Mouse (Mus musculus) embryonic facial prominence, embryonic 14.5 days (tissue): ENCODE results near the gene 1700016K19Rik. TPM values are rescaled to one million over a fixed set of nuclear protein-coding genes. Genes with fewer than 3 reads are reported as not detected.

Source experiments
- ATAC-seq: fragments of 200-750 bp; cut with Nextera tagmentation; 2 replicates; pipeline ENCODE4 v1.8.0; 2017; ENCODE audit warnings: low read depth, moderate number of reproducible peaks, moderate TSS enrichment
- DNase-seq: peaks from one replicate; pipeline ENCODE4 v3.0.0-alpha.2; 2015; ENCODE audit warnings: low spot score
- H3K27ac ChIP-seq: fragments of 300-500 bp; sonication (generic); replicated peaks from 2 replicates; pipeline ENCODE4 v1.5.1; 2014; ENCODE audit warnings: low read depth, mild to moderate bottlenecking, low read length, moderate library complexity
- H3K27me3 ChIP-seq: fragments of 300-500 bp; sonication (generic); replicated peaks from 2 replicates; pipeline ENCODE4 v1.6.1; 2014; ENCODE audit warnings: low read length; ENCODE audit not compliant: control insufficient read depth, insufficient read depth
- H3K36me3 ChIP-seq: fragments of 300-500 bp; sonication (generic); 2 replicates; pipeline ENCODE4 v1.6.1; 2014; ENCODE audit warnings: low read length, mixed read lengths; ENCODE audit not compliant: control insufficient read depth, insufficient read depth
- H3K4me1 ChIP-seq: fragments of 300-500 bp; sonication (generic); 2 replicates; pipeline ENCODE4 v1.6.1; 2014; ENCODE audit warnings: antibody characterized with exemption, low read length; ENCODE audit not compliant: control insufficient read depth, insufficient read depth
- H3K4me2 ChIP-seq: fragments of 300-500 bp; sonication (generic); 2 replicates; pipeline ENCODE4 v1.6.1; 2014; ENCODE audit warnings: low read depth, mild to moderate bottlenecking, low read length, moderate library complexity, mixed read lengths
- H3K4me3 ChIP-seq: fragments of 300-500 bp; sonication (generic); 2 replicates; pipeline ENCODE4 v1.5.1; 2014; ENCODE audit warnings: low read depth, mild to moderate bottlenecking, low read length
- H3K9ac ChIP-seq: fragments of 300-500 bp; sonication (generic); 2 replicates; pipeline ENCODE4 v1.6.1; 2014; ENCODE audit warnings: low read depth, mild to moderate bottlenecking, low read length, moderate library complexity, mixed read lengths
- H3K9me3 ChIP-seq: fragments of 300-500 bp; sonication (generic); 2 replicates; pipeline ENCODE4 v1.6.1; 2016; ENCODE audit warnings: low read length; ENCODE audit not compliant: control insufficient read depth
- WGBS: fragments of 180-500 bp; shearing (Covaris S2); extraction: QIAGEN DNeasy Blood & Tissue Kit; methylation state at CpG from one replicate; pipeline ENCODE4 v1.1.7; 2014; 5-methylcytosine and 5-hydroxymethylcytosine counted together
- polyA plus RNA-seq: library from polyadenylated mRNA; unstranded; fragments of >200 nt; fragmentation: Nextera tagmentation; extraction: Ambion mirVana; gene quantifications from 2 replicates; pipeline ENCODE4 v1.2.1, GENCODE M21; 2014

1700016K19Rik gene
- polyA plus RNA-seq, 1 experiment from 2014 or later = 7.3 TPM

GRCm38 (mm10) chr11:75976748-75977147 lies 23.0 kb upstream of the 1700016K19Rik start:
- Histone ChIP-seq H3K4me3 (no peak overlapping the region), H3K4me2 (no peak overlapping the region), H3K4me1 (no peaks in the 10 kb centered on the region), H3K27me3 (0 out of 2 replicates have a peak, but pooled peaks cover under 1% of the 10 kb centered on the region), H3K27ac (no peak overlapping the region), H3K9me3 (peaks cover 7% of the 10 kb centered on the region; the same call in 1 of the 2 replicates), H3K9ac (no peak overlapping the region), H3K36me3 (no peaks in the 10 kb centered on the region)
- ATAC-seq = no peak
- 63% methylated on average over 8 of the region's 8 CpGs for WGBS
- no peak for DNase-seq

- no peaks in the 10 kb centered on the region for H3K4me1 ChIP-seq
- 60% methylated on average over 6 of the region's 6 CpGs for WGBS
- no peak overlapping the region for H3K27ac ChIP-seq
- H3K4me2 ChIP-seq = no peak overlapping the region
- H3K27me3 ChIP-seq = no peaks in the 10 kb centered on the region
- no peaks in the 10 kb centered on the region for H3K36me3 ChIP-seq
- no peak overlapping the region for H3K9ac ChIP-seq
- H3K4me3 ChIP-seq = no peak overlapping the region
- DNase-seq (no peak), ATAC-seq (no peak)
- H3K9me3 ChIP-seq = peaks cover 7% of the 10 kb centered on the region; the same call in 1 of the 2 replicates
These were observed 21.7 kb upstream of the 1700016K19Rik start for GRCm38 (mm10) chr11:75978051-75978450.

- no peak overlapping the region for H3K4me3 ChIP-seq
- ATAC-seq = peak; percentile 55; the same call in 1 of the 2 replicates
- no peaks in the 10 kb centered on the region; the same call in 1 of the 2 replicates for H3K9me3 ChIP-seq
- H3K4me1 ChIP-seq = no peaks in the 10 kb centered on the region
- DNase-seq = no peak
- no peak overlapping the region for H3K4me2 ChIP-seq
- no peaks in the 10 kb centered on the region for H3K27me3 ChIP-seq
- 46% methylated on average over 2 of the region's 2 CpGs for WGBS
- H3K9ac ChIP-seq = no peak overlapping the region
- no peak overlapping the region for H3K27ac ChIP-seq
- no peaks in the 10 kb centered on the region for H3K36me3 ChIP-seq
These were observed 19.3 kb upstream of the 1700016K19Rik start for GRCm38 (mm10) chr11:75980413-75980812.

- WGBS = 74% methylated on average over 4 of the region's 4 CpGs
- Histone ChIP-seq H3K27me3 (no peaks in the 10 kb centered on the region), H3K27ac (no peak overlapping the region), H3K9ac (no peak overlapping the region), H3K4me2 (no peak overlapping the region), H3K36me3 (no peaks in the 10 kb centered on the region), H3K4me1 (no peaks in the 10 kb centered on the region; the same call in 1 of the 2 replicates), H3K9me3 (no peaks in the 10 kb centered on the region), H3K4me3 (no peak overlapping the region)
- no peak for ATAC-seq
- peak; percentile 15 for DNase-seq
These were observed 16.5 kb upstream of the 1700016K19Rik start for GRCm38 (mm10) chr11:75983194-75983593.

- no peak overlapping the region for H3K27ac ChIP-seq
- no peak overlapping the region for H3K4me3 ChIP-seq
- no peaks in the 10 kb centered on the region for H3K27me3 ChIP-seq
- no peaks in the 10 kb centered on the region; the same call in 1 of the 2 replicates for H3K4me1 ChIP-seq
- DNase-seq (no peak), ATAC-seq (no peak)
- no peaks in the 10 kb centered on the region for H3K9me3 ChIP-seq
- no peak overlapping the region for H3K9ac ChIP-seq
- H3K36me3 ChIP-seq = no peaks in the 10 kb centered on the region
- WGBS = 78% methylated on average over 1 of the region's 1 CpGs
- H3K4me2 ChIP-seq = no peak overlapping the region
These were observed 15.1 kb upstream of the 1700016K19Rik start for GRCm38 (mm10) chr11:75984581-75984980.

- Histone ChIP-seq H3K4me3 (no peak overlapping the region), H3K9ac (no peak overlapping the region), H3K9me3 (no peaks in the 10 kb centered on the region), H3K27me3 (no peaks in the 10 kb centered on the region), H3K36me3 (no peaks in the 10 kb centered on the region), H3K27ac (no peak overlapping the region), H3K4me1 (no peaks in the 10 kb centered on the region; the same call in 1 of the 2 replicates), H3K4me2 (no peak overlapping the region)
- WGBS = 51% methylated on average over 7 of the region's 7 CpGs
- DNase-seq (no peak), ATAC-seq (no peak)
These were observed 13.8 kb upstream of the 1700016K19Rik start for GRCm38 (mm10) chr11:75985948-75986347.

- H3K9me3 ChIP-seq = no peaks in the 10 kb centered on the region
- H3K9ac ChIP-seq = no peak overlapping the region
- no peak overlapping the region for H3K4me3 ChIP-seq
- DNase-seq (no peak), ATAC-seq (no peak)
- WGBS = 72% methylated on average over 15 of the region's 15 CpGs
- H3K36me3 ChIP-seq = no peaks in the 10 kb centered on the region
- no peaks in the 10 kb centered on the region for H3K27me3 ChIP-seq
- no peaks in the 10 kb centered on the region; the same call in 1 of the 2 replicates for H3K4me1 ChIP-seq
- H3K4me2 ChIP-seq = no peak overlapping the region
- H3K27ac ChIP-seq = no peak overlapping the region
These were observed 8.5 kb upstream of the 1700016K19Rik start for GRCm38 (mm10) chr11:75990965-75991835.

- Histone ChIP-seq H3K9ac (no peak overlapping the region), H3K27ac (no peak overlapping the region), H3K4me3 (no peak overlapping the region), H3K4me2 (no peak overlapping the region), H3K27me3 (no peaks in the 10 kb centered on the region), H3K36me3 (no peaks in the 10 kb centered on the region), H3K4me1 (no peaks in the 10 kb centered on the region), H3K9me3 (no peaks in the 10 kb centered on the region)
- ATAC-seq = no peak
- no peak for DNase-seq
- WGBS = 84% methylated on average over 8 of the region's 8 CpGs
These were observed 7.8 kb upstream of the 1700016K19Rik start for GRCm38 (mm10) chr11:75991911-75992310.
